Mouse (Mus musculus) neural tube, embryonic 13.5 days (tissue): ENCODE measurements around the gene Nedd4. TPM values are rescaled to one million over a fixed set of nuclear protein-coding genes. Genes with fewer than 3 reads are reported as not detected.

Source experiments
- ATAC-seq: fragments of 200-750 bp; cut with Nextera tagmentation; 2 replicates; pipeline ENCODE4 v1.8.0; 2017; ENCODE audit warnings: low read depth, mild to moderate bottlenecking, moderate TSS enrichment, moderate library complexity
- H3K27ac ChIP-seq: fragments of 300-500 bp; sonication (generic); replicated peaks from 2 replicates; pipeline ENCODE4 v1.5.1; 2015; ENCODE audit warnings: moderate library complexity, mild to moderate bottlenecking, inconsistent platforms
- H3K27me3 ChIP-seq: fragments of 300-500 bp; sonication (generic); 2 replicates; pipeline ENCODE4 v1.6.1; 2015; ENCODE audit warnings: mild to moderate bottlenecking, inconsistent platforms
- H3K36me3 ChIP-seq: fragments of 300-500 bp; sonication (generic); 2 replicates; pipeline ENCODE4 v1.6.1; 2015; ENCODE audit warnings: mild to moderate bottlenecking, inconsistent platforms
- H3K4me1 ChIP-seq: fragments of 300-500 bp; sonication (generic); replicated peaks from 2 replicates; pipeline ENCODE4 v1.6.1; 2015; ENCODE audit warnings: inconsistent platforms
- H3K4me2 ChIP-seq: fragments of 300-500 bp; sonication (generic); 2 replicates; pipeline ENCODE4 v1.6.1; 2015; ENCODE audit warnings: inconsistent platforms, mild to moderate bottlenecking, moderate library complexity
- H3K4me3 ChIP-seq: fragments of 300-500 bp; sonication (generic); 2 replicates; pipeline ENCODE4 v1.5.1; 2015; ENCODE audit warnings: mild to moderate bottlenecking, inconsistent platforms
- H3K9ac ChIP-seq: fragments of 300-500 bp; sonication (generic); 2 replicates; pipeline ENCODE4 v1.6.1; 2015; ENCODE audit warnings: moderate library complexity, mild to moderate bottlenecking, inconsistent platforms
- H3K9me3 ChIP-seq: fragments of 300-500 bp; sonication (generic); 2 replicates; pipeline ENCODE4 v1.6.1; 2016; ENCODE audit warnings: inconsistent platforms
- WGBS: fragments of 180-500 bp; shearing (Covaris S2); methylation state at CpG from one replicate; pipeline ENCODE4 v1.1.7; 2015; 5-methylcytosine and 5-hydroxymethylcytosine counted together
- polyA plus RNA-seq: library from polyadenylated mRNA; unstranded; fragments of >200 nt; fragmentation: Nextera tagmentation; extraction: Ambion mirVana; gene quantifications from 2 replicates; pipeline ENCODE4 v1.2.1, GENCODE M21; 2015

Gene Nedd4
- polyA plus RNA-seq, 1 experiment from 2014 or later, result 475 TPM

DNA sequence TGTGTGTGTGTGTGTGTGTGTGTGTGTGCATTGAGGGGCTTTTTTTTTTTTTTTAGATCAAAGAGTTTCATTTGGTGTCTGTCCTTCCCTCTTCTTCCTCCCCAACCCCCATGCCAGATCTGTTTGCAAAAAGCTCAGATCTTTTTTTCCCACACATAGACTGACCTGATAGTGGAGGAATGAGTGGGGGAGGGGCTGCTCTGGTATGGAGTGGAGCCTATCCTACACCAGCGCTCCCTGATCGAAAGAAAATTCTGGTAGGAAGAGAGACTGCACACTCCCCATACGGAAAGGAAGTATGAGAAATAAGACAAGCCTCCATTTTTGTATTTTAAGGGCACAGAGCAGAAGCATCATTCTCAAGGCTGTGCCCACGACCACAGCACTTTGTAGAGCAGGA, 119.3 kb downstream of the Nedd4 start:
- WGBS, result 46% methylated on average over 4 of the region's 4 CpGs
- no peaks in the 10 kb centered on the region for H3K36me3 ChIP-seq
- H3K4me1 ChIP-seq, result peaks cover 14% of the 10 kb centered on the region; the same call in 1 of the 2 replicates
- H3K4me2 ChIP-seq, result no peak overlapping the region
- H3K4me3 ChIP-seq, result no peak overlapping the region
- H3K9ac ChIP-seq, result no peak overlapping the region
- no peaks in the 10 kb centered on the region for H3K27me3 ChIP-seq
- no peaks in the 10 kb centered on the region for H3K9me3 ChIP-seq
- no peak overlapping the region for H3K27ac ChIP-seq
- no peak for ATAC-seq

DNA sequence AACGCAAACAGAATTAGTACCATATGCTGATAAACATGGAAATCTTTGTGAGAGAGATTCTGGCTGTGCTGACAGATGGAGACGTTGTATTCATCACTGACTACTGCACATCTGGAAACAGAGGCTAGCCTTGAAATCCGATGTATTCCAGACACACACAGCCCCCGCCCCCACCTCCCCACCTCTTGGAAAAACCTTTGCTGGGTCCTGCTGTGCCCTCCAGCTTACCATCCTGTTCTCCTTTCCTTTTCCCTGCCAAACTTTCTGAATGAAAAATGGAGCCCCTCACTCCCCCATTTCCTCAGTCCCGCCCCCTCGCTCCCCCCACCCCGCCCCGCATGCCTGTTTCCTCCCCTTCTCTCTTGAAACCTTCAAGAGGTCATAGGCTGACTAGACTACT, 120.0 kb downstream of the Nedd4 start:
- H3K27ac ChIP-seq, result no peak overlapping the region
- no peaks in the 10 kb centered on the region for H3K27me3 ChIP-seq
- H3K9me3 ChIP-seq, result no peaks in the 10 kb centered on the region
- WGBS, result 61% methylated on average over 8 of the region's 8 CpGs
- no peak overlapping the region for H3K4me3 ChIP-seq
- H3K4me2 ChIP-seq, result no peak overlapping the region
- ATAC-seq, result no peak
- peaks cover 14% of the 10 kb centered on the region; the same call in 1 of the 2 replicates for H3K4me1 ChIP-seq
- no peaks in the 10 kb centered on the region for H3K36me3 ChIP-seq
- no peak overlapping the region for H3K9ac ChIP-seq

DNA sequence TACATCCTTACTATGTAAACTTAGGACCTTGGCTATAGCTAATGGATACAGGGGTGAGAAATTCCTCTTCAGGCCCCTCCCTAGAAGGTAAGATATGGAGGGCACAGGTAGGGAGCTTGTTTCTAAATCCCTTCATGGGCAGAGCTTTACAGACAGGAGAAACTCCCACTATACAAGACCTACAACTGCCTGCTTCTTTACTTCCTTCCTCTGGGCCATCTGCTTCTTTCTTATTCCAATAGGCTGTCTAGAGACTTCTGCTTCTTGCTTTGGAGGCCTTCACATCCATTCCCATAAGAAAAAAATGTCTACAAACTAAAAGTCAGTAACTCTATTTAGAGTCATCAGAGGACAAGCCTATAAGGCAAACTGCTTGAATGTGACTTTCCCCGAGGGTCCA, 125.6 kb downstream of the Nedd4 start:
- no peak for ATAC-seq

DNA sequence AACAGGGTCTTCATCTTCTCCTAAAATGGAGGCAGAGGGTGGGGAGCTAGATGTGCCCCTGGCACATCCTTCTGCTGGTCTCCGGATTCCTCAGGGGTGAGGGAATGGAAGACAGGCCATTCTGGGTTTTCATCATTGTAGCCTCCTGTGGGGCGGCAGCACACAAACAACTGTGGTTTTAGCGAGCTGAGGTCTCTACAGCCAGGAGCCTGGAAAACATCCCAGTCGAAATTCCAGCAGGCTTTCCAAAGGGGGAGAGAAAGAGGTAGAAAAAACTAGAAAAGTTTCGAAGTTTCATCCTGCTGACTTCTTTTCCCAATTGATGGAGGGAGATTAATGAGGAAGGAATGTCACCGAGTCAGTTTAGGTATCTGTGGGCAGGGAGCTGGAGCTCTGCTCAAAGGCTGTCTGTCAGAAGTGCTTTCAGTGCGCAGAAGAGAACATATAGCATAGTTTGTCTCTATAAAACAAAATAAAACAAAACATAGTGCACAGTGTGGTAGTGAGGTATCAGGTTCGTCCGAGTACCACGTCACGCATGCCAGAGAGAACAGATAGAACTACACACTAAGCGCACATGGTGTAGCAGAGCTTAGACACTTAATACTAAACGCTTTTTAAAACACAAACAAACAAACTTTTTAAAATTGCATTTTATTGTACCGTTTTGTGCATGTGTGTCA, 128.5 kb downstream of the Nedd4 start:
- peaks cover 3% of the 10 kb centered on the region for H3K4me1 ChIP-seq

More for the DNA sequence above, 125.6 kb downstream of the Nedd4 start:
- Histone ChIP-seq H3K27ac (no peak overlapping the region), H3K4me2 (no peak overlapping the region), H3K4me3 (no peak overlapping the region), H3K4me1 (peaks cover 3% of the 10 kb centered on the region), H3K9me3 (no peaks in the 10 kb centered on the region), H3K9ac (no peak overlapping the region), H3K27me3 (no peaks in the 10 kb centered on the region), H3K36me3 (no peaks in the 10 kb centered on the region)
- 83% methylated on average over 1 of the region's 1 CpGs for WGBS

DNA sequence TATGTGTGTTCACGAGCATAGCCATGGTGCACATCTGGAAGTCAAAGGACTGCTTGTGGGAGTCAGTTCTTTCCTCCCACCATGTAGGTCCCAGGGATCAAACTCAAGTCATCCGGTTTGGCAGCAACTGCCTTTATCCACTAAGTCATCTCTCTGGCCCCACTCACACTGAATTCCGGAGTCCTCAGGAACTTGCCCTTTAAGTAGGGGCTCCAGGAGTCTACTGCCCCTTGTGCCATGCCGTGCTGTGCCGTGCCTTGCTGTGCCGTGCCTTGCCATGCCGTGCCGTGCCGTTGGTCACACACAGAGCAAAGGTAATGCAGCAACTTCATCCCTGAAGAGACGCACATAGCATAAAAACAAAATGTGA, 129.1 kb downstream of the Nedd4 start:
- no peak for ATAC-seq
- Histone ChIP-seq H3K4me1 (peaks cover 3% of the 10 kb centered on the region), H3K4me3 (no peak overlapping the region), H3K27ac (no peak overlapping the region), H3K36me3 (no peaks in the 10 kb centered on the region), H3K9ac (no peak overlapping the region), H3K27me3 (no peaks in the 10 kb centered on the region), H3K4me2 (no peak overlapping the region), H3K9me3 (no peaks in the 10 kb centered on the region)
- WGBS, result 52% methylated on average over 10 of the region's 10 CpGs

More for the DNA sequence above, 128.5 kb downstream of the Nedd4 start:
- no peak for ATAC-seq
- whole genome bisulfite sequencing, result 53% methylated on average over 14 of the region's 14 CpGs
- no peaks in the 10 kb centered on the region for H3K27me3 ChIP-seq
- no peak overlapping the region for H3K9ac ChIP-seq
- no peak overlapping the region for H3K4me2 ChIP-seq
- H3K9me3 ChIP-seq, result no peaks in the 10 kb centered on the region
- no peaks in the 10 kb centered on the region for H3K36me3 ChIP-seq
- no peak overlapping the region for H3K27ac ChIP-seq
- no peak overlapping the region for H3K4me3 ChIP-seq

DNA sequence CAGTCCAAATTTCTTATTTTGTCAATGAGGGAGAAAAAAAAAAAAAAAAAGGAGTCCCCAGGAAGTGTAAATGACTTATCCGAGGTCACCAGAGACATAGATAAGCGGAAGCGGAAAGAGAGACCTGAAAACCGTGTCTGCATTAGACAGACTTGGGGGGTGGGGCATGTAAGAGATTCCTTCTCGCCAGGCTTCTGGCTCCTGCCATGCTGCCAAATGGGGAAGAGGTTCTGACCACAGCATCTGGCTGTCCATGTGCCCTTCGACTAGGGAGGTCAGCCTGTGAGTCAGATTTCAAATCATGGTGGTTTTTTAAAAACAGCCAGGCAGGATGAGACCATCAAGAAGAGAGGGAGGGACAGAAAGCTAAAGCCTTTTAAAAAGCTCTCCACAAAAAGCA, 129.5 kb downstream of the Nedd4 start:
- H3K9ac ChIP-seq, result no peak overlapping the region
- no peaks in the 10 kb centered on the region for H3K9me3 ChIP-seq
- 19% methylated on average over 6 of the region's 6 CpGs for WGBS
- H3K27me3 ChIP-seq, result no peaks in the 10 kb centered on the region
- no peak overlapping the region for H3K4me3 ChIP-seq
- H3K4me2 ChIP-seq, result no peak overlapping the region
- no peaks in the 10 kb centered on the region for H3K36me3 ChIP-seq
- peaks cover 3% of the 10 kb centered on the region for H3K4me1 ChIP-seq
- H3K27ac ChIP-seq, result no peak overlapping the region
- no peak for ATAC-seq

DNA sequence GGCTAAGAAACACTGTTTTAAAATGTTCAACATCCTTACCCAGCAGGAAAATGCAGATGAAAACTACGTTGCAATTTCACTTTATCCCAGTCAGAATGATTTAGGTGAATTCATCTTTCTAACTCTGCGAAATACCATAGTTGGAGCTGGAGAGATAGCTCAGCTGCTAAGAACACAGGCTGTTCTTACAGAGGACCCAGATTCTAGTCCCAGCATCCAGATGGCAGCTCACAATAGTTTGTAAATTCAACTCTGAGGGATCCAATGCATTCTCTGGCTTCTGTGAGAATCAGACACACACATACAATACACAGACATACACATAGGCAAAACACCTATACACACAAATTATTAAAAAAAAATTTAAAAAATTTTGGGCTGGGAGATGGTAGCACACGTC, 133.1 kb downstream of the Nedd4 start:
- H3K27me3 ChIP-seq, result no peaks in the 10 kb centered on the region
- no peak overlapping the region for H3K4me3 ChIP-seq
- no peaks in the 10 kb centered on the region for H3K9me3 ChIP-seq
- H3K4me1 ChIP-seq, result no peaks in the 10 kb centered on the region; the same call in none of the 2 replicates
- H3K36me3 ChIP-seq, result no peaks in the 10 kb centered on the region
- 87% methylated on average over 3 of the region's 3 CpGs for WGBS
- no peak overlapping the region for H3K4me2 ChIP-seq
- no peak for ATAC-seq
- no peak overlapping the region for H3K9ac ChIP-seq
- no peak overlapping the region for H3K27ac ChIP-seq

DNA sequence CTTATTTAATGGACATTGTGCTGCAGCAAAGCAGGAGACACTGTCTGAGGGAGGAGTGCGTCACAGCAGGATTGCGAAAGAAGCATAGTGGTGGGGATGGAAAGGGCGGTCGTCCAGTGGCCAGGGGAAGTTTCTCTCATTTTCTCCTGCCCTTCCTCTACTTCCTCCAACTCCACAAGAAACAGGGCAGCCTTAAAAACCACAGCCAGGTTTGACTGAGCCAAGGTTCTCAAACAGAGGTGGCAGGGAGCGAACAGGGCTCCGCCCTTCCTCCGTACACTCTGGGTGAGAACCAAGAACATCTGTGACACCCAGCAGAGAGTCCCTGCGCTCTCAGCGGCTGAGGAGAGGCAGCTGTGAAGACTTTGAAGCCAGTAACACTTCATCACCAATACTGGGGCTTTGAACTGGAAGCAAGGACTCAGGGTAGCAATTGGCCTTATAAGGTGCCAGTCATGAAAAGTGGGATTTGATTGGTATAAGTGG, 135.0 kb downstream of the Nedd4 start:
- no peak overlapping the region for H3K4me2 ChIP-seq
- H3K9ac ChIP-seq, result no peak overlapping the region
- WGBS, result 48% methylated on average over 9 of the region's 9 CpGs
- H3K27me3 ChIP-seq, result no peaks in the 10 kb centered on the region; the same call in 1 of the 2 replicates
- H3K36me3 ChIP-seq, result no peaks in the 10 kb centered on the region
- 0 out of 2 replicates have a peak, but pooled peaks cover 2% of the 10 kb centered on the region for H3K4me1 ChIP-seq
- H3K4me3 ChIP-seq, result no peak overlapping the region
- ATAC-seq, result no peak
- H3K9me3 ChIP-seq, result no peaks in the 10 kb centered on the region
- H3K27ac ChIP-seq, result no peak overlapping the region

Other genes with a start within 250 kb of the Nedd4 start
- 6.9 and 10.8 TPM in 2 replicates for gene Mns1, start 224.3 kb upstream of the Nedd4 start, polyA plus RNA-seq
- gene Tex9, start 170.1 kb upstream of the Nedd4 start, polyA plus RNA-seq, result 36.4 and 38.6 TPM in 2 replicates
- gene Rfx7, start 130.1 kb upstream of the Nedd4 start, polyA plus RNA-seq, result 15.0 and 17.2 TPM in 2 replicates
- 0.51 and 0.52 TPM in 2 replicates for gene Prtg, start 144.5 kb downstream of the Nedd4 start, polyA plus RNA-seq